Mouse (Mus musculus) liver, embryonic 14.5 days (tissue): ENCODE measurements around the gene Rheb. TPM values are rescaled to one million over a fixed set of nuclear protein-coding genes. Genes with fewer than 3 reads are reported as not detected.

ENCODE experiments used
- ATAC-seq: fragments of 200-750 bp; cut with Nextera tagmentation; 2 replicates; pipeline ENCODE4 v1.8.0; 2017; ENCODE audit warnings: moderate number of reproducible peaks, mild to moderate bottlenecking, moderate library complexity; ENCODE audit not compliant: insufficient read depth
- DNase-seq, 3 experiments: peaks; one replicate each; pipeline ENCODE4 v3.0.0-alpha.2; 2012 to 2013; ENCODE audit warnings: low read depth in 3 of 3, low spot score in 3 of 3
- H3K27ac ChIP-seq: fragments of 300-500 bp; sonication (generic); 2 replicates; pipeline ENCODE4 v1.5.1; 2014; ENCODE audit warnings: moderate library complexity, mild to moderate bottlenecking, control low read depth, inconsistent platforms
- H3K27me3 ChIP-seq: fragments of 300-500 bp; sonication (generic); 2 replicates; pipeline ENCODE4 v1.6.1; 2014; ENCODE audit warnings: mild to moderate bottlenecking, low read length, moderate library complexity; ENCODE audit not compliant: control insufficient read depth, insufficient read depth
- H3K36me3 ChIP-seq: fragments of 300-500 bp; sonication (generic); replicated peaks from 2 replicates; pipeline ENCODE4 v1.6.1; 2014; ENCODE audit warnings: low read depth; ENCODE audit not compliant: control insufficient read depth, insufficient read depth
- H3K4me1 ChIP-seq, 2 experiments: fragments of 200-500 bp in 1 of 2; fragments of 300-500 bp in 1 of 2; sonication (generic) in 1 of 2; replicated peaks; 2 replicates each; pipeline ENCODE4 v1.6.1; 2012 to 2014; ENCODE audit warnings: antibody characterized with exemption in 1 of 2, inconsistent platforms in 1 of 2, low read length in 1 of 2; ENCODE audit not compliant: control insufficient read depth in 2 of 2, insufficient read depth in 2 of 2
- H3K4me2 ChIP-seq: fragments of 300-500 bp; sonication (generic); 2 replicates; pipeline ENCODE4 v1.6.1; 2014; ENCODE audit warnings: low read depth, mild to moderate bottlenecking, control low read depth, moderate library complexity
- H3K4me3 ChIP-seq, 2 experiments: fragments of 200-500 bp in 1 of 2; fragments of 300-500 bp in 1 of 2; sonication (generic) in 1 of 2; 2 replicates each; pipeline ENCODE4 v1.5.1; 2012 to 2014; ENCODE audit warnings: low read depth in 2 of 2, low read length in 2 of 2, mild to moderate bottlenecking in 2 of 2, control low read depth in 1 of 2, inconsistent platforms in 1 of 2, moderate library complexity in 1 of 2; ENCODE audit not compliant: insufficient read depth in 1 of 2
- H3K9ac ChIP-seq: fragments of 300-500 bp; sonication (generic); replicated peaks from 2 replicates; pipeline ENCODE4 v1.6.1; 2014; ENCODE audit warnings: mild to moderate bottlenecking, control low read depth, moderate library complexity
- H3K9me3 ChIP-seq: fragments of 300-500 bp; sonication (generic); 2 replicates; pipeline ENCODE4 v1.6.1; 2016; ENCODE audit warnings: low read length, mixed read lengths; ENCODE audit not compliant: control insufficient read depth
- CTCF ChIP-seq: IDR thresholded peaks from 2 replicates; pipeline ENCODE4 v1.5.1; 2016; ENCODE audit warnings: antibody characterized with exemption, low read depth, control low read depth
- EP300 ChIP-seq: IDR thresholded peaks from 2 replicates; pipeline ENCODE4 v1.6.1; 2016; ENCODE audit warnings: antibody characterized with exemption, low read depth
- WGBS: fragments of 180-500 bp; shearing (Covaris S2); extraction: QIAGEN DNeasy Blood & Tissue Kit; methylation state at CpG from one replicate; pipeline ENCODE4 v1.1.7; 2014; ENCODE audit not compliant: insufficient replicate concordance; 5-methylcytosine and 5-hydroxymethylcytosine counted together
- polyA plus RNA-seq, 2 experiments: library from polyadenylated mRNA; depleted of rRNA in 1 of 2; stranded (reverse) in 1 of 2; unstranded in 1 of 2; fragments of >200 nt; fragmentation: Nextera tagmentation in 1 of 2; extraction: Ambion mirVana in 1 of 2; gene quantifications; 2 replicates each; pipeline versions ENCODE4 v1.2.1 to v1.2.3; 2012 to 2014

Gene Rheb
- polyA plus RNA-seq, 2 experiments: 25.9 to 79.5 TPM

DNA sequence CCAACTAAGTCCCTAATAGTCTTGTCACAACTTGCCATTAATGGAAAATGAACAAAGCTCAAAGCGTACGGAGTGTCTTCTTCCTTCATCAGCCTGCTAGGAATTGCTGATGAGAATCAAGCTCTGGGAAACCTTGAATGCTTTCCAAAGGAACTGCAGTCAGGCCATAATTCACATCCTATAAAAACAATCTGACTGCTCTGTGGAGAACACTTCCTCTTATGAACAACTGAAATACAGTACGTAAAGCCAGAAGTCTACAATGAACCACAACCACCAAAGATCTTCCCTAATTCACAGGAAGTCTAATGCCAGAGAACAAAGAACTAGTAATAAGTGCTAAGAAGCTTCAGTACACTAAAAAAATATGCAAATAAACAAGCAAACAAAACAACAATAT is 28.5 kb downstream of the Rheb start:
- no peak for ATAC-seq
- Histone ChIP-seq H3K9me3 (no peaks in the 10 kb centered on the region), H3K4me3 (no peak overlapping the region), H3K4me1 (no peaks in the 10 kb centered on the region), H3K4me2 (no peak overlapping the region), H3K36me3 (peaks cover 60% of the 10 kb centered on the region), H3K27me3 (no peaks in the 10 kb centered on the region), H3K27ac (no peak overlapping the region), H3K9ac (no peak overlapping the region)
- DNase-seq: no peak
- TF ChIP-seq CTCF: no peak
- no peak for TF ChIP-seq EP300
- 84% methylated on average over 3 of the region's 3 CpGs for WGBS

DNA sequence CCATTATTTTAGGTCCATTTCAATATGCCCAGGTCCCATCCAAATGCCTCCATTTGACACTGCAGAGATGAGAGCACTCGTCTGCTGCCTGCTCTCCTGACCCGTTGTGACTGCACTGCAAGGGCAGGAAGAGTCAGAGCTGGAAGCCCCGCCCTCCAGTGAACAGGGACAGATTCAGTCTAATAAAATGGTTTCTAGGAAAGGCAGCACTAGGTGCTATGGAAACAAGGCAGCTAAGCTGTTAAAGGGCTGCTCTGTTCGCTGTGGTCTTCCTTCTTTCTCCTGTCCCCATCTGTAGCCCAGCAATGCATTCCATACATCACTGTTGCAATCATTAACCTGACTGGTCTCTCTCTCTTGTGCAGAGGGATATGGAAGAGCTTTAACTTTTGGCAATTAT is 29.4 kb downstream of the Rheb start:
- H3K36me3 ChIP-seq: peaks cover 67% of the 10 kb centered on the region
- H3K9ac ChIP-seq: no peak overlapping the region
- DNase-seq: no peak
- H3K4me3 ChIP-seq: no peak overlapping the region
- no peaks in the 10 kb centered on the region for H3K27me3 ChIP-seq
- no peaks in the 10 kb centered on the region for H3K9me3 ChIP-seq
- ATAC-seq: no peak
- no peak overlapping the region for H3K4me2 ChIP-seq
- H3K27ac ChIP-seq: no peak overlapping the region
- no peak for TF ChIP-seq CTCF
- no peak for TF ChIP-seq EP300
- no peaks in the 10 kb centered on the region for H3K4me1 ChIP-seq
- WGBS: 66% methylated on average over 4 of the region's 4 CpGs

GRCm38 (mm10) chr5:24805222-24805621 is 37.2 kb downstream of the Rheb start:
- ATAC-seq (no peak), DNase-seq (no peak)
- peaks cover 62% of the 10 kb centered on the region for H3K36me3 ChIP-seq
- H3K27ac ChIP-seq: no peak overlapping the region
- H3K4me2 ChIP-seq: no peak overlapping the region
- H3K9me3 ChIP-seq: no peaks in the 10 kb centered on the region
- H3K9ac ChIP-seq: no peak overlapping the region
- no peak overlapping the region for H3K4me3 ChIP-seq
- TF ChIP-seq CTCF (no peak), EP300 (no peak)
- peaks cover 0 to 6% of the 10 kb centered on the region in 2 experiments; a peak in 3 of 4 replicates for H3K4me1 ChIP-seq
- 71% methylated on average over 6 of the region's 6 CpGs for WGBS
- H3K27me3 ChIP-seq: no peaks in the 10 kb centered on the region

- TF ChIP-seq CTCF (no peak), EP300 (no peak)
- no peaks in the 10 kb centered on the region for H3K27me3 ChIP-seq
- DNase-seq (no peak), ATAC-seq (no peak)
- H3K4me2 ChIP-seq: no peak overlapping the region
- no peak overlapping the region for H3K9ac ChIP-seq
- H3K4me3 ChIP-seq: no peak overlapping the region
- 87% methylated on average over 8 of the region's 8 CpGs for WGBS
- peaks cover 0 to 6% of the 10 kb centered on the region in 2 experiments; a peak in 3 of 4 replicates for H3K4me1 ChIP-seq
- peaks cover 61% of the 10 kb centered on the region for H3K36me3 ChIP-seq
- no peaks in the 10 kb centered on the region for H3K9me3 ChIP-seq
- no peak overlapping the region for H3K27ac ChIP-seq
Measured at GRCm38 (mm10) chr5:24804661-24805060, 37.8 kb downstream of the Rheb start.

- no peak overlapping the region for H3K4me3 ChIP-seq
- peaks cover 38% of the 10 kb centered on the region for H3K36me3 ChIP-seq
Measured at GRCm38 (mm10) chr5:24801841-24802624, 40.4 kb downstream of the Rheb start.

More at GRCm38 (mm10) chr5:24801841-24802624, 40.4 kb downstream of the Rheb start:
- Histone ChIP-seq H3K4me2 (no peak overlapping the region), H3K9me3 (no peaks in the 10 kb centered on the region), H3K27ac (no peak overlapping the region), H3K27me3 (no peaks in the 10 kb centered on the region), H3K4me1 (peaks cover 0 to 6% of the 10 kb centered on the region in 2 experiments; a peak in 3 of 4 replicates), H3K9ac (no peak overlapping the region)
- whole genome bisulfite sequencing: 59% methylated on average over 6 of the region's 6 CpGs
- ATAC-seq: 0 out of 2 replicates have a peak, but pooled peaks have one; percentile 21
- no peak for TF ChIP-seq CTCF
- TF ChIP-seq EP300: no peak
- no peak for DNase-seq
